Mouse (Mus musculus): ENCODE measurements around the gene Lrrfip2.

Gene Lrrfip2

GRCm38 (mm10) chr9:111237726-111238125, 120.3 kb downstream of the Lrrfip2 start:
- DNase-seq: no peak

- DNase-seq: no peak
These were observed 122.4 kb downstream of the Lrrfip2 start for GRCm38 (mm10) chr9:111239821-111240220.

GRCm38 (mm10) chr9:111243384-111243783, 126.0 kb downstream of the Lrrfip2 start:
- no peak for DNase-seq

GRCm38 (mm10) chr9:111245546-111245945, 128.2 kb downstream of the Lrrfip2 start:
- no peak for DNase-seq

- DNase-seq: no peak
These were observed 130.4 kb downstream of the Lrrfip2 start for GRCm38 (mm10) chr9:111247682-111248246.

GRCm38 (mm10) chr9:111252161-111252869, 134.9 kb downstream of the Lrrfip2 start:
- DNase-seq: no peak

- DNase-seq: no peak
These were observed 143.1 kb downstream of the Lrrfip2 start for GRCm38 (mm10) chr9:111260360-111260985.

GRCm38 (mm10) chr9:111261356-111261755, 144.0 kb downstream of the Lrrfip2 start:
- no peak for DNase-seq

- no peak for DNase-seq
These were observed 150.6 kb downstream of the Lrrfip2 start for GRCm38 (mm10) chr9:111267998-111268397.

- DNase-seq: no peak
These were observed 153.2 kb downstream of the Lrrfip2 start for GRCm38 (mm10) chr9:111270606-111271005.

GRCm38 (mm10) chr9:111271056-111271433, 153.7 kb downstream of the Lrrfip2 start:
- no peak for DNase-seq

- DNase-seq: peak; percentile 100
These were observed 154.2 kb downstream of the Lrrfip2 start, which contains the start of the genes Mlh1 and Epm2aip1 for GRCm38 (mm10) chr9:111271434-111272160. TSS of gene Mlh1 (minus strand) at chr9:111271791. TSS of gene Epm2aip1 (plus strand) at chr9:111271929.

GRCm38 (mm10) chr9:111272356-111272755, 155.0 kb downstream of the Lrrfip2 start:
- peak; percentile 12 for DNase-seq

GRCm38 (mm10) chr9:111272996-111273785, 155.8 kb downstream of the Lrrfip2 start:
- no peak for DNase-seq

- no peak for DNase-seq
These were observed 156.6 kb downstream of the Lrrfip2 start for GRCm38 (mm10) chr9:111273958-111274357.

GRCm38 (mm10) chr9:111275156-111275555, 157.8 kb downstream of the Lrrfip2 start:
- no peak for DNase-seq

Data from right cerebral cortex, postnatal 14 days (tissue).